10 mouse cellular contexts compared by ENCODE assay signal in genomic region chr9:108462192-108462591, GRCm38 (mm10). TPM values are rescaled to one million over a fixed set of nuclear protein-coding genes. Genes with fewer than 3 reads are reported as not detected.
DNase-seq lines count a peak whose midpoint lies in the region; ATAC-seq and TF ChIP-seq lines count a peak whose summit lies in the region.
"Had no signal": no experiment of that assay in that cellular context is flagged by ENCODE, and none has a peak within 500 bp of the region (broad histone marks: within the 10 kb centered on the region; RNA-seq: fewer than 3 reads in every experiment).

No protein-coding gene starts in this region.

- H3K4me1 ChIP-seq in kidney, adult 2 months (ENCODE audit: control insufficient read depth, insufficient read depth, low read length) = peaks cover 14% of the 10 kb centered on the region; the same call in 1 of the 2 replicates
- H3K4me1 ChIP-seq in heart, embryonic 15.5 days (replicated peaks) = peaks cover 21% of the 10 kb centered on the region
- H3K4me1 ChIP-seq in limb, embryonic 12.5 days (replicated peaks) = peaks cover 12% of the 10 kb centered on the region

- peak; percentile 32 for DNase-seq in kidney, adult 2 months
- DNase-seq in kidney, adult 9 months = no peak
- DNase-seq in ovary, postnatal 14 days (ENCODE audit: low spot score) = no peak
- DNase-seq in adrenal gland, adult 2 months = no peak

- WGBS in kidney, adult 2 months = 42% methylated on average over 10 of the region's 10 CpGs
- WGBS in heart, embryonic 15.5 days = 54% methylated on average over 10 of the region's 10 CpGs
- WGBS in limb, embryonic 12.5 days = 93% methylated on average over 10 of the region's 10 CpGs

- no peak for TF ChIP-seq CTCF in kidney, adult 2 months (conservative IDR thresholded peaks at IDR 0.05; ENCODE audit: insufficient read depth, insufficient read length, low read depth, low read length)

- 0 out of 2 replicates have a peak overlapping the region, but pooled peaks have one; percentile 33 for H3K27ac ChIP-seq in kidney, adult 2 months (ENCODE audit: insufficient read depth, low read depth, low read length)
- H3K27ac ChIP-seq in heart, embryonic 15.5 days = peak overlapping the region; percentile 93
- H3K27ac ChIP-seq in limb, embryonic 12.5 days = no peak overlapping the region

- H3K9me3 ChIP-seq in heart, embryonic 15.5 days (replicated peaks) = no peaks in the 10 kb centered on the region
- no peaks in the 10 kb centered on the region for H3K9me3 ChIP-seq in limb, embryonic 12.5 days

- H3K27me3 ChIP-seq in kidney, adult 2 months (replicated peaks; ENCODE audit: control insufficient read depth, insufficient read depth, low read length) = no peaks in the 10 kb centered on the region
- H3K27me3 ChIP-seq in heart, embryonic 15.5 days = no peaks in the 10 kb centered on the region
- H3K27me3 ChIP-seq in limb, embryonic 12.5 days = no peaks in the 10 kb centered on the region
- H3K27me3 ChIP-seq in myocyte (ENCODE audit: control insufficient read depth, insufficient read depth, insufficient read length) = no peaks in the 10 kb centered on the region

- peaks cover 26% of the 10 kb centered on the region for H3K79me2 ChIP-seq in myocyte (ENCODE audit: control insufficient read depth, insufficient read depth)

- peak overlapping the region; percentile 76 for H3K4me2 ChIP-seq in heart, embryonic 15.5 days
- H3K4me2 ChIP-seq in limb, embryonic 12.5 days = 0 out of 2 replicates have a peak overlapping the region, but pooled peaks have one; percentile 92
- H3K4me2 ChIP-seq in myocyte (ENCODE audit: low read depth) = peak overlapping the region; percentile 97

- no peak for TF ChIP-seq POLR2A in kidney, adult 2 months (IDR thresholded peaks at IDR 0.05; ENCODE audit: low read depth, low read length)
- TF ChIP-seq POLR2A in myocyte (IDR thresholded peaks at IDR 0.05; ENCODE audit: insufficient read length, low read depth) = no peak

- H3ac ChIP-seq in myocyte (ENCODE audit: control insufficient read depth, insufficient read length) = no peak overlapping the region

- H3K36me3 ChIP-seq in kidney, adult 2 months (ENCODE audit: control insufficient read depth, insufficient read depth, low read length) = no peaks in the 10 kb centered on the region
- H3K36me3 ChIP-seq in heart, embryonic 15.5 days = peaks cover 33% of the 10 kb centered on the region
- H3K36me3 ChIP-seq in limb, embryonic 12.5 days = peaks cover 45% of the 10 kb centered on the region
- H3K36me3 ChIP-seq in myocyte (ENCODE audit: control insufficient read depth, insufficient read depth) = no peaks in the 10 kb centered on the region

- ATAC-seq in heart, embryonic 15.5 days (replicated peaks; ENCODE audit: insufficient number of reproducible peaks, insufficient read depth, low FRiP score, low read depth) = peak; percentile 29; the same call in 1 of the 2 replicates
- no peak for ATAC-seq in limb, embryonic 12.5 days (ENCODE audit: insufficient number of reproducible peaks, insufficient read depth, low FRiP score, low TSS enrichment, low read depth)
- no peak for ATAC-seq in CD4-positive, CD25-positive, alpha-beta regulatory T cell, adult 4 months

- H3K4me3 ChIP-seq in kidney, adult 2 months (ENCODE audit: insufficient read depth, low read depth, low read length) = no peak overlapping the region
- peak overlapping the region; percentile 87 for H3K4me3 ChIP-seq in heart, embryonic 15.5 days
- H3K4me3 ChIP-seq in limb, embryonic 12.5 days (replicated peaks) = no peak overlapping the region
- peak overlapping the region; percentile 77 for H3K4me3 ChIP-seq in myocyte

- H3K9ac ChIP-seq in heart, embryonic 15.5 days = no peak overlapping the region
- no peak overlapping the region for H3K9ac ChIP-seq in limb, embryonic 12.5 days (replicated peaks)

TF ChIP-seq in myocyte, 11 proteins besides CTCF, POLR2A, EP300 and RAD21:
- no peak for TF ChIP-seq TCF3 (IDR thresholded peaks at IDR 0.05; ENCODE audit: insufficient read length, low read depth)
- TF ChIP-seq USF1 (IDR thresholded peaks at IDR 0.05; ENCODE audit: low read depth) = no peak
- no peak for TF ChIP-seq MYOD1 (IDR thresholded peaks at IDR 0.05; ENCODE audit: control insufficient read depth in 1 of 3, insufficient read length in 2 of 3, low read depth in 2 of 3)
- no peak for TF ChIP-seq POLR2AphosphoS2 (IDR thresholded peaks at IDR 0.05; ENCODE audit: insufficient read length, low read depth)
- no peak for TF ChIP-seq TCF12 (IDR thresholded peaks at IDR 0.05; ENCODE audit: insufficient read depth, poor library complexity, severe bottlenecking)
- no peak for TF ChIP-seq MAX (IDR thresholded peaks at IDR 0.05; ENCODE audit: low read depth)
- no peak for TF ChIP-seq REST (IDR thresholded peaks at IDR 0.05; ENCODE audit: insufficient read depth, insufficient read length)
- no peak for TF ChIP-seq E2F4 (IDR thresholded peaks at IDR 0.05; ENCODE audit: insufficient read depth)
- no peak for TF ChIP-seq SRF (IDR thresholded peaks at IDR 0.05; ENCODE audit: control insufficient read depth, insufficient read length, low read depth)
- no peak for TF ChIP-seq MYOG (IDR thresholded peaks at IDR 0.05; ENCODE audit: control insufficient read depth in 1 of 3, insufficient read depth in 1 of 3, insufficient read length in 2 of 3, low read depth in 2 of 3)
- no peak for TF ChIP-seq CEBPB (IDR thresholded peaks at IDR 0.05; ENCODE audit: insufficient read depth, poor library complexity, severe bottlenecking)

RNA-seq across cellular contexts. Expression of gene Klhdc8b, which starts 0.8 kb away (rescaled TPM):
- polyA plus RNA-seq in kidney, adult 2 months (2012; rRNA removed) = 35.0 and 35.8 TPM in 2 replicates
- polyA plus RNA-seq in heart, embryonic 15.5 days (2015; fragmentation: Nextera tagmentation; extraction: Ambion mirVana) = 95.7 and 103 TPM in 2 replicates
- polyA plus RNA-seq in limb, embryonic 12.5 days (2016; fragmentation: Nextera tagmentation; extraction: Ambion mirVana) = 33.0 and 36.0 TPM in 2 replicates
- 3.7 TPM for polyA plus RNA-seq in myocyte (2012; fragmentation: generic; extraction: Trizol)
- 10 to 100 TPM; 19.4 to 24.5 TPM for total RNA-seq in adrenal gland, adult 2 months (2021)
- polyA plus RNA-seq in adrenal gland, adult 2 months (2012; rRNA removed) = 73.1 and 81.9 TPM in 2 replicates
- polyA plus RNA-seq in CD4-positive, CD25-positive, alpha-beta regulatory T cell, adult 4 months (2017; shearing (Covaris generic)) = 1 to 10 TPM; 1.6 to 2.2 TPM

RNA-seq across cellular contexts. Expression of gene Ccdc71, which starts 1.9 kb away (rescaled TPM):
- 26.0 and 33.5 TPM in 2 replicates for polyA plus RNA-seq in kidney, adult 2 months (2012; rRNA removed)
- polyA plus RNA-seq in heart, embryonic 15.5 days (2015; fragmentation: Nextera tagmentation; extraction: Ambion mirVana) = 32.2 and 42.1 TPM in 2 replicates
- polyA plus RNA-seq in limb, embryonic 12.5 days (2016; fragmentation: Nextera tagmentation; extraction: Ambion mirVana) = 44.6 and 49.5 TPM in 2 replicates
- 30.4 TPM for polyA plus RNA-seq in myocyte (2012; fragmentation: generic; extraction: Trizol)
- total RNA-seq in adrenal gland, adult 2 months (2021) = 10 to 100 TPM; 27.8 to 46.5 TPM
- 23.0 and 28.1 TPM in 2 replicates for polyA plus RNA-seq in adrenal gland, adult 2 months (2012; rRNA removed)
- 10 to 100 TPM; 29.9 to 39.2 TPM for polyA plus RNA-seq in CD4-positive, CD25-positive, alpha-beta regulatory T cell, adult 4 months (2017; shearing (Covaris generic))

RNA-seq across cellular contexts. Expression of gene Lamb2, which starts 17.3 kb away (rescaled TPM):
- polyA plus RNA-seq in kidney, adult 2 months (2012; rRNA removed) = 80.4 and 89.1 TPM in 2 replicates
- polyA plus RNA-seq in heart, embryonic 15.5 days (2015; fragmentation: Nextera tagmentation; extraction: Ambion mirVana) = 55.5 and 64.2 TPM in 2 replicates
- 40.8 and 43.7 TPM in 2 replicates for polyA plus RNA-seq in limb, embryonic 12.5 days (2016; fragmentation: Nextera tagmentation; extraction: Ambion mirVana)
- 61.6 TPM for polyA plus RNA-seq in myocyte (2012; fragmentation: generic; extraction: Trizol)
- 100 to 1,000 TPM in 1 of 2 experiments, 10 to 100 TPM in 1; 94.0 to 107 TPM for total RNA-seq in adrenal gland, adult 2 months (2021)
- 136 and 150 TPM in 2 replicates for polyA plus RNA-seq in adrenal gland, adult 2 months (2012; rRNA removed)
- polyA plus RNA-seq in CD4-positive, CD25-positive, alpha-beta regulatory T cell, adult 4 months (2017; shearing (Covaris generic)) = under 1 TPM; 0.10 to 0.13 TPM

RNA-seq across cellular contexts. Expression of gene BC048562, which starts 25.9 kb away (rescaled TPM):
- polyA plus RNA-seq in kidney, adult 2 months (2012; rRNA removed) = not detected in 2 replicates
- polyA plus RNA-seq in heart, embryonic 15.5 days (2015; fragmentation: Nextera tagmentation; extraction: Ambion mirVana) = not detected in 2 replicates
- polyA plus RNA-seq in limb, embryonic 12.5 days (2016; fragmentation: Nextera tagmentation; extraction: Ambion mirVana) = not detected in 2 replicates
- polyA plus RNA-seq in myocyte (2012; fragmentation: generic; extraction: Trizol) = not detected
- total RNA-seq in adrenal gland, adult 2 months (2021) = not detected
- polyA plus RNA-seq in adrenal gland, adult 2 months (2012; rRNA removed) = not detected in 2 replicates
- polyA plus RNA-seq in CD4-positive, CD25-positive, alpha-beta regulatory T cell, adult 4 months (2017; shearing (Covaris generic)) = not detected
- total RNA-seq: hematopoietic stem cell, adult 5-6 weeks had no signal
- polyA plus RNA-seq: embryonic facial prominence, embryonic 11.5 days had no signal

RNA-seq across cellular contexts. Expression of gene Usp19, which starts 28.2 kb away (rescaled TPM):
- polyA plus RNA-seq in kidney, adult 2 months (2012; rRNA removed) = 107 and 137 TPM in 2 replicates
- polyA plus RNA-seq in heart, embryonic 15.5 days (2015; fragmentation: Nextera tagmentation; extraction: Ambion mirVana) = 51.5 and 68.5 TPM in 2 replicates
- polyA plus RNA-seq in limb, embryonic 12.5 days (2016; fragmentation: Nextera tagmentation; extraction: Ambion mirVana) = 99.3 and 99.7 TPM in 2 replicates
- polyA plus RNA-seq in myocyte (2012; fragmentation: generic; extraction: Trizol) = 86.6 TPM
- total RNA-seq in adrenal gland, adult 2 months (2021) = 100 to 1,000 TPM; 172 to 248 TPM
- 221 and 261 TPM in 2 replicates for polyA plus RNA-seq in adrenal gland, adult 2 months (2012; rRNA removed)
- 10 to 100 TPM; 15.1 to 16.6 TPM for polyA plus RNA-seq in CD4-positive, CD25-positive, alpha-beta regulatory T cell, adult 4 months (2017; shearing (Covaris generic))

Comparison
In these comparisons a context has a peak if more than half of its experiments do, and no peak if none do; other contexts are left out.
1. H3K4me3 ChIP-seq: peak in heart, embryonic 15.5 days (single experiment) and myocyte (single experiment); none in kidney, adult 2 months (single experiment) and limb, embryonic 12.5 days (single experiment).
2. RNA of gene Lamb2, which starts 17.3 kb away (polyA plus RNA-seq): 136 to 150 TPM in adrenal gland, adult 2 months, 80.4 to 89.1 TPM in kidney, adult 2 months, 61.6 TPM in myocyte (single experiment), 55.5 to 64.2 TPM in heart, embryonic 15.5 days and 40.8 to 43.7 TPM in limb, embryonic 12.5 days; 0.10 to 0.13 TPM in CD4-positive, CD25-positive, alpha-beta regulatory T cell, adult 4 months; every median in the first group is over 10 times any median in the second.
3. Peak in every context shown above with its lines, with median percentiles within 50 percentile points of each other: H3K4me2 ChIP-seq.